Mouse (Mus musculus): ENCODE data around the gene Shc3. TPM values are rescaled to one million over a fixed set of nuclear protein-coding genes. Genes with fewer than 3 reads are reported as not detected.

Shc3 gene
- polyA plus RNA-seq, 1 experiment = not detected

DNA sequence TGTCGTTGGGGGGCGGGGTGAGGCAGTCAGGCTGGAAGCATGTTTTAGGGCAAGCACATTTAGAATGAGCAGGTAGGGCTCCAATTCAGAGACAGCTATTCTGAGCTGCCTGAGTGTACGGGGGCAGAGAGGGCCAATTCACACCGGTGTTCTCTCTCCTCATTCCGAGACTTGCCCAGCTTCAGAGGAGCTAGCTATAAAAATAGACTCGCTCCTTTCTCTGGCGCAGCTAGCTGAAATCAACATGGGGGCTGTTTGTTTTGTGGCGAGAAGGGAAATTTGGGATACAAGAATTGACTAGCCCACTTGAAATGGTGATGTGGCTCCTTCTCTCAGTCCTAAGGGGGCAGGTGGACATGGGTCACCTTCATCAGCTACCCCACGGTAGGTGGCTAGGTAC is 60.4 kb downstream of the Shc3 start:
- no peaks in the 10 kb centered on the region for H3K27me3 ChIP-seq (ENCODE audit: control insufficient read depth)
- no peak overlapping the region for H3K4me3 ChIP-seq (replicated peaks)
- no peaks in the 10 kb centered on the region for H3K4me1 ChIP-seq (ENCODE audit: control insufficient read depth)
- no peaks in the 10 kb centered on the region for H3K36me3 ChIP-seq (ENCODE audit: control insufficient read depth)
- no peaks in the 10 kb centered on the region for H3K9me3 ChIP-seq (ENCODE audit: control insufficient read depth, low read length)
- TF ChIP-seq TAL1 (IDR thresholded peaks at IDR 0.05; ENCODE audit: low read length) = no peak
- TF ChIP-seq GATA1 (IDR thresholded peaks at IDR 0.05; ENCODE audit: low read length) = no peak

DNA sequence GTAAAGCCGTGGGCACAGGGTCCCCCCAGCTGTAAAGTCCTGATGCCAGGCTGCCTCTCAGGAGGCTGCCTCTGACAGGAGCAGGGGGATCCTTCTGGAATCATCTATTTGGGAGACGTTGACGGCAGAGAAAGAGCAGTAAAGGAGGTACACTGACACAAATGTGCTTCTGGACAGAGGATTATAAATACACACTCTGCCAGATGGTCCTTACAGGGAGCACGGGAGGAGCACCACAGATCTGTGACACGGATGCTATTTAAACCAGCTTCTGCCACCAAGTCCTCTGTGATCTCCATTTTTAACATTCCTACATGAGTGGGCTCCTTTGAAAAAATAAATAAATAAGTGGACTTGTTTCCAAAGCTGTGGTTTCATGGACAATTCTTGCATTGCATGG is 63.5 kb downstream of the Shc3 start:
- H3K27me3 ChIP-seq (ENCODE audit: control insufficient read depth) = no peaks in the 10 kb centered on the region
- no peaks in the 10 kb centered on the region for H3K9me3 ChIP-seq (ENCODE audit: control insufficient read depth, low read length)
- no peaks in the 10 kb centered on the region for H3K36me3 ChIP-seq (ENCODE audit: control insufficient read depth)
- H3K4me1 ChIP-seq (ENCODE audit: control insufficient read depth) = no peaks in the 10 kb centered on the region
- H3K4me3 ChIP-seq (replicated peaks) = no peak overlapping the region
- TF ChIP-seq GATA1 (IDR thresholded peaks at IDR 0.05; ENCODE audit: low read length) = no peak
- TF ChIP-seq TAL1 (IDR thresholded peaks at IDR 0.05; ENCODE audit: low read length) = no peak

DNA sequence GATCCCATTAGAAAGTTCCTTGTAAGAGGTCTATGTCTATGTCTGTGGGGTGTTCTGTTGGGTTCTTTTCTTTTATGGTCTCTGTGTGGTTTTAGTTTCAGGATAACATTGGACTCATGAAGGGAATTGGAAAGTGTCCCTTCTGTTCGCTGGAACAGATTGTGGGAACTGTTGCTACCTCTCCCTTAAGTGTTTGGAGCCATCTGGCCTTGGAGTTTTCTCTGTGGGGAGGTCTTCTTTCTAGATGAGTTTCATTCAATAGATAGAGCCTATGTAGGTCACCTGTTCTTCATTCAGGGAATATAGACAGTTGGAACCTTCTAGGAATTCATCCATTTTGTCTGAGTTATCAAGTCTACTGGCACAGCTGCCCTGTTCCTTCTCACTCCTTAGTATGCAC is 69.5 kb downstream of the Shc3 start:
- Histone ChIP-seq H3K36me3 (ENCODE audit: control insufficient read depth) (no peaks in the 10 kb centered on the region), H3K4me3 (replicated peaks) (no peak overlapping the region), H3K4me1 (ENCODE audit: control insufficient read depth) (no peaks in the 10 kb centered on the region), H3K9me3 (ENCODE audit: control insufficient read depth, low read length) (no peaks in the 10 kb centered on the region), H3K27me3 (ENCODE audit: control insufficient read depth) (no peaks in the 10 kb centered on the region)
- TF ChIP-seq TAL1 (IDR thresholded peaks at IDR 0.05; ENCODE audit: low read length) (no peak), GATA1 (IDR thresholded peaks at IDR 0.05; ENCODE audit: low read length) (no peak)

DNA sequence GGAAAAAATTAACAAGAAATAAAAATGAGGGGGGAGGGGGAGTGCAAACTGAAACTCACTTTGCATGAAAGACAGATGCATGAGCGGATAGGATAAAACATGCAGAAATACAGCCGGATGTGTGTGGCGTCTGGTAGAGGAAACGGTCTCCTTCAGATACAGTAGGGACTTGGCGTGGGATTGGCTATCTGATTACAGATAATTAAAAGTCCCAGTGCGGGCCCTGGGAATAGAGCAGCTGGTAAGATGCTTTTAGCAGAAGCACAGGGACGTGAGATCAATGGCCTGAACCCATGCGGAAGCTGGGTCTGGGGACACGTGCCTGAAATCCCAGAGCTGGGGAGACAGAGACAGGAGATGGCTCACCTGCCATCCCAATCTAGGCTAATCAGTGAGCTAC is 75.5 kb downstream of the Shc3 start:
- no peaks in the 10 kb centered on the region for H3K4me1 ChIP-seq (ENCODE audit: control insufficient read depth)
- no peak for TF ChIP-seq GATA1 (IDR thresholded peaks at IDR 0.05; ENCODE audit: low read length)
- no peaks in the 10 kb centered on the region for H3K9me3 ChIP-seq (ENCODE audit: control insufficient read depth, low read length)
- no peaks in the 10 kb centered on the region for H3K36me3 ChIP-seq (ENCODE audit: control insufficient read depth)
- no peaks in the 10 kb centered on the region for H3K27me3 ChIP-seq (ENCODE audit: control insufficient read depth)
- no peak overlapping the region for H3K4me3 ChIP-seq (replicated peaks)

DNA sequence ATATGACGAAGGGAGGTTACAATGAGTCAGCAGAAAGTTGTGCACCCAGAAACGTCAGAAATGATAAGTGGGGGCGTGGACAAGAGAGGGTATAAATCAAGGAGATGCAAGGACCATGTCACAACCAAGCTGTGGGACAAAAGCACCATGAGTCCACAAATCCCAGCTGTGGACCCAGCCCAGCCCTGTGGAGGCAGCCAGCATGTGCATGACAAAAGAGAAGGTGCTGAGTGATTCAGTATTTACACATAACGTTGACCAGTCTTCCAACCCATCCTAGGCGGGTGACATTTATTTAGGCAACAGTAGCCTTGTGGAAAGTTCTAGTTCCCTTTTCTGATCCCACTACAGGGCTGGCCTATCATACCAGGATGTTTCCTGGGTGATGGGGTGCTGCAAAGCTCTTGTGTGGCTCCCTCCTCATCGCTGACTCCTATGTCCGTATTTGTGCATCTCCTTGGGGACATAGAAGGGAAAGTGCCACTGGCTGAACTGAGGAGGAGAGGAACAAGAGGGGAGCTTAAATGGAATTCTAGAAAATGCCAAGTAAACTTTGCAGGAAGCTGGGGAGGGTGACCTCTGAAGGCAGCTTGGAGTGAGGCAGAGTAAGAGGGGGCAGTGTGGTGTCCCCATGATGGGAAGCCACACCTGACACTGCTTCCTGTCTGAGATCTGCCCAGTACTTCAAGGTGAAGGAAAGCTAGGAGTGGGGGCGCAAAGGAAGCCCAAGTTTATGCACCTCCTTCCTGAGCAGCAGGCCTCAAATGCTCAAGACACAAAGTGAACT is 77.4 kb downstream of the Shc3 start:
- Histone ChIP-seq H3K4me3 (replicated peaks) (no peak overlapping the region), H3K36me3 (ENCODE audit: control insufficient read depth) (no peaks in the 10 kb centered on the region), H3K4me1 (ENCODE audit: control insufficient read depth) (no peaks in the 10 kb centered on the region), H3K27me3 (ENCODE audit: control insufficient read depth) (no peaks in the 10 kb centered on the region), H3K9me3 (ENCODE audit: control insufficient read depth, low read length) (no peaks in the 10 kb centered on the region)
- TF ChIP-seq TAL1 (IDR thresholded peaks at IDR 0.05; ENCODE audit: low read length) (no peak), GATA1 (IDR thresholded peaks at IDR 0.05; ENCODE audit: low read length) (no peak)

DNA sequence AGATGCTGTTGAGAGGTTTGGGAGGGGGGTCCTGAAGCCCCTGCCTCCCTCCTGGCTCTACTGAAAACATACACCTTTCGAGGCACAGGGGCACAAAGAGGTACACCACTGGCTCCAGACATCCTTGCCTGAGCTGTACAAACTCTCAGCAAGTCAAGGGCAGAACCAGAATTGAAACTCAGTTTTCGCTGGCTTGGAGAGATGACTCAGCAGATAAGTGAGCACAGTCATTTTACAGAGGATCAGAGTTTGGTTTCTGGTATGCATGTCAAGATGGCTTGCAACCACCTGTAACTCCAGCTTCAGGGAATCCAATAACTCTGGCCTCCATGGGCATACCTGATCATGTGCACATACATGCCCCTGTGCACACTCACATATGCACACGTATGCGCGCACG is 79.0 kb downstream of the Shc3 start:
- Histone ChIP-seq H3K36me3 (ENCODE audit: control insufficient read depth) (no peaks in the 10 kb centered on the region), H3K9me3 (ENCODE audit: control insufficient read depth, low read length) (no peaks in the 10 kb centered on the region), H3K4me3 (replicated peaks) (no peak overlapping the region), H3K4me1 (ENCODE audit: control insufficient read depth) (no peaks in the 10 kb centered on the region), H3K27me3 (ENCODE audit: control insufficient read depth) (no peaks in the 10 kb centered on the region)
- TF ChIP-seq TAL1 (IDR thresholded peaks at IDR 0.05; ENCODE audit: low read length) = no peak
- no peak for TF ChIP-seq GATA1 (IDR thresholded peaks at IDR 0.05; ENCODE audit: low read length)

DNA sequence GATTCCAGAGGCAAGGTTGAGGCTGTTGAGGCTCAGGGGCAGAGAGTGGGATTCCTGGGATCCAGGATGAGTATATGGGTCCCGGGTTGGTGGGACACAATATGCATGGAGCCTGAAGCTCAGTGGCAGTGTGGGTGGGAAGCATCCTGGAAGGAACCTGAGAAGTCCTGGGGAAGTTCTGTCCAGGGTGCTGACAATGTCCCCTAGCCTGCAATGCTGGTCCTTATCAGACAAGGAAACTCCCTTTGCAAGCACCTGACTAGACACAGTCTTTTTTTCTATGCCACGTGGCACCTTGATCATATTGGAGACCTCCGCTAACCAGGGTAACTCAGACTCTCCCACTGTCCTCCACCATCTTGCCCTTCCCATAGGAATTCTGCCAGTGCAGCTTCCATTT is 80.3 kb downstream of the Shc3 start:
- no peak for TF ChIP-seq TAL1 (IDR thresholded peaks at IDR 0.05; ENCODE audit: low read length)
- TF ChIP-seq GATA1 (IDR thresholded peaks at IDR 0.05; ENCODE audit: low read length) = no peak
- no peaks in the 10 kb centered on the region for H3K27me3 ChIP-seq (ENCODE audit: control insufficient read depth)
- H3K4me1 ChIP-seq (ENCODE audit: control insufficient read depth) = no peaks in the 10 kb centered on the region
- H3K36me3 ChIP-seq (ENCODE audit: control insufficient read depth) = no peaks in the 10 kb centered on the region
- no peaks in the 10 kb centered on the region for H3K9me3 ChIP-seq (ENCODE audit: control insufficient read depth, low read length)
- no peak overlapping the region for H3K4me3 ChIP-seq (replicated peaks)

DNA sequence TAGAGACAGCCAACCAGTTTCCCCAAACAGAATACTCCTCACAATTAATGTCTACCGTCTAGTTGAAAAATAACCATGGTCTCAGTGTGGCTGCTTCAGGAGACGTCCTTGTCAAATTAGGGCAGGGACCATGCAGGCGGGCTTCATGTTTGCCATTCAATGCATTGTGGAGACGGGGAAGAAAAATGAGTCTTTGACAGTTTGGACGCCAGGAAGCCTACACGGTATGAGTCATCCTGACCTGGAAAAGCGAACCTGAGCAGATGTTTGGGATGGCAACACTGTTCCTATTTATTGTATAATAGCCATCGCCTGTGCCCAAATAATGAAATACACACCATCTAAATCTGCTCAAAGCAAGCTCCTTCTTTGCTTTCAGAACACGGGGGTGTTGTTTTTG is 83.9 kb downstream of the Shc3 start:
- Histone ChIP-seq H3K4me1 (ENCODE audit: control insufficient read depth) (no peaks in the 10 kb centered on the region), H3K36me3 (ENCODE audit: control insufficient read depth) (no peaks in the 10 kb centered on the region), H3K4me3 (replicated peaks) (no peak overlapping the region), H3K27me3 (ENCODE audit: control insufficient read depth) (no peaks in the 10 kb centered on the region), H3K9me3 (ENCODE audit: control insufficient read depth, low read length) (no peaks in the 10 kb centered on the region)
- no peak for TF ChIP-seq GATA1 (IDR thresholded peaks at IDR 0.05; ENCODE audit: low read length)
- no peak for TF ChIP-seq TAL1 (IDR thresholded peaks at IDR 0.05; ENCODE audit: low read length)

DNA sequence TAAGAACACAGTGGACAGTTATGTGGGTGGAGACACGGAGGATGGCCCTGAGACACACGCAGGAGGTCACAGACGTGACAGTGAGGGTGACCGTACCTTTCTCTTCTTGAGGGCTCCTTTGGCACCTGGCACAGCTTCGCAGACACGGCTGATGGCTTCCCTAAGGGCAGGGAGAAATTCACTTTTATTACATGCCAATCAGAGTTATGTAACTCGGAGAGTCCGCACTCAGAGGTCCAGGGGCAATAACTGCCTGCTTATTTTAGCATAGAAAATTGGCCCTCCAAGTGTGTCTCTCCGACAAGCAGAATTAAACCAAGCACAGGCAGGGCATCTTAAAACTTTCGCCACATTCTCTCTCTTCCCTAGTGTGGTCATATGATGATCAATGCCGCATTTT is 86.4 kb downstream of the Shc3 start:
- Histone ChIP-seq H3K36me3 (ENCODE audit: control insufficient read depth) (no peaks in the 10 kb centered on the region), H3K4me1 (ENCODE audit: control insufficient read depth) (no peaks in the 10 kb centered on the region), H3K4me3 (replicated peaks) (no peak overlapping the region), H3K9me3 (ENCODE audit: control insufficient read depth, low read length) (no peaks in the 10 kb centered on the region), H3K27me3 (ENCODE audit: control insufficient read depth) (no peaks in the 10 kb centered on the region)
- TF ChIP-seq GATA1 (IDR thresholded peaks at IDR 0.05; ENCODE audit: low read length) (no peak), TAL1 (IDR thresholded peaks at IDR 0.05; ENCODE audit: low read length) (no peak)

Data from erythroblast, embryonic 14.5 days (primary cell).